Mouse (Mus musculus): ENCODE results near the gene Lpar2. TPM values are rescaled to one million over a fixed set of nuclear protein-coding genes. Genes with fewer than 3 reads are reported as not detected.

Gene Lpar2
- total RNA-seq, 1 experiment from 2014 or later, result 2.1 TPM

- DNase-seq, result no peak
Measured at GRCm38 (mm10) chr8:69867696-69868326, 45.6 kb downstream of the Lpar2 start.

DNA sequence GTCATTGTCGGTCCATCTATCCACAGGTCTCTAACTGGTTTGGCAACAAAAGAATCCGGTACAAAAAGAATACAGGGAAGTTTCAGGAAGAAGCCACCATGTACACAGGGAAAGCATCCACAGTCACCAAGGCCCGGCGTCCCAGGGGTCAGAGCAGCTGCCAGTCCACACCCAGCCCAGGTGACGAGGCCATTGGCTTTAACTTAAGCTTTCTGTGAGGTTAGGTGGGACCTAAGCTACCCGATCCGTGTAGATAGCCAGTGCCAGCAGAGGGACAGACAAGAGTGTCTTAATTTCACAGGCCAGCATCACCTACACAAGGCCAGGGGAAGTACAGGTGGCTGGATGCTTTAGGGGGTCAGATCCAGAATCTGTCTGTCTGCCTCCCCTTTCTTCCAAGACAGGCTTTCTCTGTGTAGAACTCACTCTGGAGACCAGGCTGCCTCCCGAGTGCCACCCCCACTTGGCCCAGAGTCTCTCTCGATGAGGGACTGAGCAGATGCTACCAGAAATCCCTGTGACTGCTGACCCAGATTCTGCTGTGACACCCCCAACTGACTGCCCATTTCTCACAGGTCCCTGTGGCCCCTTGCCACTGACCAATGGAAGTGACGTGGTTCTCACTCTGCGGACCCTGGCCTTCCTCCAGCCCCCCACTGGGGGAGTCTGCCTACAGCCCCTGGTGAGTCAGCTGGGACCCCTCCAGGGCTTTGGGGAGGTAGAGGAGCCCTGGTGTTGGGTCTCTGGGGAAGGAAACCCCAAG is 48.0 kb downstream of the Lpar2 start:
- no peak for DNase-seq

- DNase-seq, result no peak
Measured at GRCm38 (mm10) chr8:69870907-69871306, 48.7 kb downstream of the Lpar2 start.

DNA sequence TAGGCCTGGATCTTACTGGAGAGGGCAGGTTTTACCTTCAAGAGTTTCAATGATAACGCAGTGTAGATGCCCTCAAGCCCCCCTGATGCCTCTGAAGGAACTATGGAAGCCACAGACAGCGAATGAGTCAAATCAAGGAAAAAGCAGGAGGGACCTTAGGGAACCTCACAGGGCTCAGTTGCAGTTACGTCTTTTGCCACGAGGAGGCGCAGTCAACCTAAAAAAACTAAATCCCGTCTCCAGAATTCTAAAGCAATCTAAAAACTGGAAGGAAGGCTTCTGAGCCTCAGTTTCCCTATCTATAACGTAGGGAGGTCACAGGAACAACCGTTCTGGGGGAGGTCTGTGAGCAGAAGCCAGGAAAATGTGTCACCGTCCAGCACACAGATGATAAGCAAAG is 51.9 kb downstream of the Lpar2 start:
- peak; percentile 66 for DNase-seq

DNA sequence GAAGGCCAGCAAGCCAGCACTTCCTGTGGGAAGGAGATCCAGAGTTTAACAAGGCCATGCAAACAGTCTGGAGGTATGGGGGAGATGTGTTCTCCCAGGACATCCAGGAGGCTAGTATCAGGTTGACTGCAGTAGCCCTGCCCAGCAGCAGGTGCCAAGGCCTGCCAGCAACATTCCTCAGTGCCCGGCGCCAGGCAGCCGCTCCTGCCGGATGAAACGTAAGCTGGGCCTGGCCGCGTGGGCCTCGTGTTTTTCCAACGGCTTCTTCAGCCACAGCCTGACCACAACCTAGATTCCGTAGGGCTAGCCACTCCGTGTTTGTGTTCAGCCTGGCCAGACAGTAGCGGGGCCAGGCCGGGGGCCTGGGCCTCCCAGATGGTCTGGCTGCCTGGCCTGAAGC is 52.4 kb downstream of the Lpar2 start:
- no peak for DNase-seq

GRCm38 (mm10) chr8:69876097-69876496 is 53.9 kb downstream of the Lpar2 start:
- DNase-seq, result no peak

GRCm38 (mm10) chr8:69876967-69877366 is 54.7 kb downstream of the Lpar2 start:
- DNase-seq, result no peak

DNA sequence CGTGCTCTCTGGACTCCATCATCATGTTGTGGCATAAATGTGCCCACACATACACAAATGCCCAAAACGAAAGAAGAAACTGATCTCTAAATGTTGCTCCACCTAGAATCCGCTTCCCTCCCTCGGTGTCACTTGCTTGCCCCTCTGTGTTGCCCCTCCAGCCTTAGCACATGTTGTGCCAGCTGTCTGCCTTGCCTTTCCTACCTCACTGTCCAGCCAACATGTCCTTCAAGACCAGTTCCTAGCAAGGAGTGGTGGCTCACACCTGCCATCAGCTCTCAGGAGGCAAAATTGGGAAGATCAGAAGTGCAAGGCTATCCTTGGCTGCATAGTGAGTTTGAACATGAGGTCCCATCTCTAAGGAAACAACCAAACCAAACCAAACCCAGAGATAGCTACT is 55.2 kb downstream of the Lpar2 start:
- no peak for DNase-seq

GRCm38 (mm10) chr8:69877992-69878391 is 55.8 kb downstream of the Lpar2 start:
- no peak for DNase-seq

DNA sequence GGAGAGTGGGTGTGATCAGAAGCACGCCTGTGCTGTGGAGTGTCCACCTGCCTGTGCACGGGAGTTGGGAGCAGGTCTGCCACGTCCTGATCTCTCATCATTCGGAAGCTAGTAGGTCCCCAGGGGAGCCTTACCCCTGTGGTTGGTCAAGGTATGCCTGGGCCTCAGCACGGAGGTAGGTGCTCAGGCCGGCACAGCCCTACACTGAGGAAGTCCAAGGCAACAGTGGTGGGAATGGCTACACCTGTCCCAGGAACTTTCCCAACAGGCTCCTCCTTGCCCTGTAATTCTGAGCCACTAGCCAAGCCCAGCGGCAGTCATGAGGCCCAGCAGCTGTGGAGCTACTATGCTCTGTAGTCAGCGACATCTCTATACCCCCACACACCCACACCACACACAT is 57.4 kb downstream of the Lpar2 start:
- DNase-seq, result no peak

Other genes with a start within 250 kb of the Lpar2 start
- gene Zfp868, start 196.9 kb upstream of the Lpar2 start, total RNA-seq (2021), result 13.8 and 15.0 TPM in 2 replicates
- gene Zfp964, start 167.9 kb upstream of the Lpar2 start, total RNA-seq (2021), result 2.2 and 2.9 TPM in 2 replicates
- gene Zfp869, start 111.7 kb upstream of the Lpar2 start, total RNA-seq (2021), result 21.9 and 24.9 TPM in 2 replicates
- 3.4 and 4.9 TPM in 2 replicates for gene Zfp963, start 72.5 kb upstream of the Lpar2 start, total RNA-seq (2021)
- gene Gm20422, start 47.5 kb upstream of the Lpar2 start, total RNA-seq (2021), result 3.3 TPM in 1 of 2 replicates, not detected in the other
- 45.4 and 47.7 TPM in 2 replicates for gene Atp13a1, start 31.3 kb upstream of the Lpar2 start, total RNA-seq (2021)
- 27.3 and 29.0 TPM in 2 replicates for gene Zfp866, start 31.3 kb upstream of the Lpar2 start, total RNA-seq (2021)
- gene Gmip, start 13.8 kb upstream of the Lpar2 start, total RNA-seq (2021), result 13.4 and 18.2 TPM in 2 replicates
- gene Pbx4, start 10.1 kb downstream of the Lpar2 start, total RNA-seq (2021), result 1.7 and 2.5 TPM in 2 replicates
- not detected in 2 replicates for gene Cilp2, start 65.3 kb downstream of the Lpar2 start, total RNA-seq (2021)
- 0.24 TPM in 1 of 2 replicates, not detected in the other for gene Tssk6, start 79.8 kb downstream of the Lpar2 start, total RNA-seq (2021)
- gene Ndufa13, start 80.1 kb downstream of the Lpar2 start, total RNA-seq (2021), result 158 TPM in 2 replicates
- gene Yjefn3, start 80.3 kb downstream of the Lpar2 start, total RNA-seq (2021), result 1.7 and 4.5 TPM in 2 replicates
- 95.6 and 104 TPM in 2 replicates for gene Gatad2a, start 174.0 kb downstream of the Lpar2 start, total RNA-seq (2021)
- gene Mau2, start 220.3 kb downstream of the Lpar2 start, total RNA-seq (2021), result 66.7 and 73.9 TPM in 2 replicates
- 30.8 and 37.0 TPM in 2 replicates for gene Sugp1, start 220.4 kb downstream of the Lpar2 start, total RNA-seq (2021)